9 mouse cellular contexts compared by ENCODE assay signal in genomic region chr11:53635590-53636182, GRCm38 (mm10). TPM values are rescaled to one million over a fixed set of nuclear protein-coding genes. Genes with fewer than 3 reads are reported as not detected.
DNase-seq lines count a peak whose midpoint lies in the region; ATAC-seq and TF ChIP-seq lines count a peak whose summit lies in the region.
"Had no signal": no experiment of that assay in that cellular context is flagged by ENCODE, and none has a peak within 500 bp of the region (broad histone marks: within the 10 kb centered on the region; RNA-seq: fewer than 3 reads in every experiment).

No protein-coding gene starts in this region.

- TF ChIP-seq EP300 in MEL (IDR thresholded peaks at IDR 0.05; ENCODE audit: low read depth in 1 of 2, low read length in 2 of 2), result 0 out of 4 replicates have a peak, but pooled peaks of 1 of the 2 experiments have one; percentile 6

- DNase-seq in heart, postnatal 25 days (ENCODE audit: low spot score), result no peak
- no peak for DNase-seq in MEL (ENCODE audit: low read depth, low spot score)
- no peak for DNase-seq in natural killer cell, adult 2 months (ENCODE audit: low spot score in 2 of 2)
- DNase-seq in gastrocnemius, postnatal 10 days, result no peak
- no peak for DNase-seq in adrenal gland, adult 18-20 months (ENCODE audit: low spot score in 2 of 2)

- TF ChIP-seq POLR2A in MEL (IDR thresholded peaks at IDR 0.05; ENCODE audit: control insufficient read depth in 1 of 2, insufficient read depth in 1 of 2, low read depth in 1 of 2, low read length in 2 of 2, poor library complexity in 1 of 2), result no peak

- no peaks in the 10 kb centered on the region for H3K79me2 ChIP-seq in MEL (ENCODE audit: control insufficient read depth, insufficient read depth, low read length, poor library complexity)

- no peak for TF ChIP-seq RAD21 in MEL (IDR thresholded peaks at IDR 0.05; ENCODE audit: low read depth, low read length)

- TF ChIP-seq CTCF in MEL (IDR thresholded peaks at IDR 0.05 in 2 of 3, conservative IDR thresholded peaks at IDR 0.05 in 1 of 3; ENCODE audit: control insufficient read depth in 1 of 3, insufficient read depth in 1 of 3, low read depth in 2 of 3, low read length in 3 of 3, poor library complexity in 1 of 3, severe bottlenecking in 1 of 3), result no peak

- WGBS in heart, embryonic 12.5 days, result 34% methylated on average over 9 of the region's 9 CpGs
- WGBS in hindbrain, embryonic 12.5 days, result 30% methylated on average over 9 of the region's 9 CpGs
- WGBS in midbrain, embryonic 12.5 days, result 37% methylated on average over 9 of the region's 9 CpGs

- H3K27ac ChIP-seq in heart, embryonic 12.5 days (ENCODE audit: poor library complexity, severe bottlenecking), result no peak overlapping the region
- H3K27ac ChIP-seq in MEL (ENCODE audit: control insufficient read depth, low read depth, low read length), result no peak overlapping the region
- no peak overlapping the region for H3K27ac ChIP-seq in hindbrain, embryonic 12.5 days
- H3K27ac ChIP-seq in midbrain, embryonic 12.5 days (replicated peaks), result no peak overlapping the region

- ATAC-seq in heart, embryonic 12.5 days (ENCODE audit: insufficient number of reproducible peaks, low FRiP score), result no peak
- no peak for ATAC-seq in hindbrain, embryonic 12.5 days (ENCODE audit: low FRiP score)
- no peak for ATAC-seq in midbrain, embryonic 12.5 days (ENCODE audit: low FRiP score, low read depth)

- peaks cover 16% of the 10 kb centered on the region for H3K4me1 ChIP-seq in heart, embryonic 12.5 days (replicated peaks)
- peaks cover 26 to 34% of the 10 kb centered on the region in 2 experiments for H3K4me1 ChIP-seq in MEL (ENCODE audit: control insufficient read depth in 1 of 2, insufficient read depth in 2 of 2, low read length in 2 of 2)
- peaks cover 17% of the 10 kb centered on the region for H3K4me1 ChIP-seq in hindbrain, embryonic 12.5 days
- peaks cover 11% of the 10 kb centered on the region for H3K4me1 ChIP-seq in midbrain, embryonic 12.5 days

- H3K36me3 ChIP-seq in heart, embryonic 12.5 days, result no peaks in the 10 kb centered on the region
- H3K36me3 ChIP-seq in MEL (ENCODE audit: control insufficient read depth in 1 of 2, insufficient read depth in 2 of 2, low read length in 2 of 2), result peaks cover 0 to 25% of the 10 kb centered on the region in 2 experiments; a peak in 2 of 4 replicates
- no peaks in the 10 kb centered on the region for H3K36me3 ChIP-seq in hindbrain, embryonic 12.5 days
- no peaks in the 10 kb centered on the region for H3K36me3 ChIP-seq in midbrain, embryonic 12.5 days

- H3K4me3 ChIP-seq in heart, embryonic 12.5 days, result peak overlapping the region; percentile 47
- peak overlapping the region; percentile 36 to 67 for H3K4me3 ChIP-seq in MEL (ENCODE audit: control insufficient read depth in 1 of 2, insufficient read depth in 1 of 2, low read depth in 2 of 2, low read length in 2 of 2)
- H3K4me3 ChIP-seq in hindbrain, embryonic 12.5 days, result peak overlapping the region; percentile 36
- H3K4me3 ChIP-seq in midbrain, embryonic 12.5 days, result peak overlapping the region; percentile 35

- no peaks in the 10 kb centered on the region for H3K9me3 ChIP-seq in heart, embryonic 12.5 days (replicated peaks)
- H3K9me3 ChIP-seq in MEL (replicated peaks; ENCODE audit: insufficient read depth, low read length), result no peaks in the 10 kb centered on the region
- no peaks in the 10 kb centered on the region for H3K9me3 ChIP-seq in hindbrain, embryonic 12.5 days (replicated peaks)
- H3K9me3 ChIP-seq in midbrain, embryonic 12.5 days, result no peaks in the 10 kb centered on the region

- intact Hi-C loops in heart, postnatal 25 days (cut with DNase I), result no loop called here

- H3K9ac ChIP-seq in heart, embryonic 12.5 days, result peak overlapping the region; percentile 63
- H3K9ac ChIP-seq in MEL (ENCODE audit: control insufficient read depth, low read depth, low read length, poor library complexity, severe bottlenecking), result peak overlapping the region; percentile 39
- no peak overlapping the region for H3K9ac ChIP-seq in hindbrain, embryonic 12.5 days
- H3K9ac ChIP-seq in midbrain, embryonic 12.5 days (replicated peaks), result peak overlapping the region; percentile 34; the same call in 1 of the 2 replicates

- peak overlapping the region; percentile 88 for H3K4me2 ChIP-seq in heart, embryonic 12.5 days
- peak overlapping the region; percentile 71 for H3K4me2 ChIP-seq in hindbrain, embryonic 12.5 days (replicated peaks)
- peak overlapping the region; percentile 62 for H3K4me2 ChIP-seq in midbrain, embryonic 12.5 days (replicated peaks)

- H3K27me3 ChIP-seq in heart, embryonic 12.5 days (replicated peaks), result peaks cover 26% of the 10 kb centered on the region
- no peaks in the 10 kb centered on the region for H3K27me3 ChIP-seq in MEL (ENCODE audit: control insufficient read depth in 1 of 2, insufficient read depth in 2 of 2, low read length in 2 of 2)
- peaks cover 26% of the 10 kb centered on the region for H3K27me3 ChIP-seq in hindbrain, embryonic 12.5 days
- peaks cover 37% of the 10 kb centered on the region for H3K27me3 ChIP-seq in midbrain, embryonic 12.5 days

TF ChIP-seq in MEL, 35 proteins besides CTCF, POLR2A, EP300 and RAD21:
- no peak for TF ChIP-seq MYC (IDR thresholded peaks at IDR 0.05; ENCODE audit: low read depth, low read length)
- no peak for TF ChIP-seq ZC3H11A (IDR thresholded peaks at IDR 0.05; ENCODE audit: low read depth, low read length)
- TF ChIP-seq SIN3A (IDR thresholded peaks at IDR 0.05; ENCODE audit: low read length), result no peak
- no peak for TF ChIP-seq ZKSCAN1 (IDR thresholded peaks at IDR 0.05; ENCODE audit: low read depth, low read length)
- TF ChIP-seq ELF1 (IDR thresholded peaks at IDR 0.05; ENCODE audit: low read depth, low read length), result no peak
- no peak for TF ChIP-seq MXI1 (IDR thresholded peaks at IDR 0.05; ENCODE audit: low read depth, low read length)
- TF ChIP-seq MYB (IDR thresholded peaks at IDR 0.05; ENCODE audit: low read depth, low read length), result no peak
- 0 out of 2 replicates have a peak, but pooled peaks have one; percentile 24 for TF ChIP-seq NELFE (IDR thresholded peaks at IDR 0.05; ENCODE audit: low read depth, low read length)

RNA-seq across cellular contexts. Expression of gene Il13, which starts 1.2 kb away (rescaled TPM):
- not detected in 2 replicates for polyA plus RNA-seq in heart, embryonic 12.5 days (2016; fragmentation: Nextera tagmentation; extraction: Ambion mirVana)
- not detected for total RNA-seq in heart, postnatal 25 days (2021)
- total RNA-seq in MEL (2012; rRNA removed), result not detected in 2 replicates
- polyA plus RNA-seq in MEL (2012; ENCODE audit: insufficient read depth in 1 of 2, insufficient read length in 2 of 2, low read depth in 1 of 2, low replicate concordance in 2 of 2, missing spikeins in 1 of 2), result not detected
- not detected in 2 replicates for polyA plus RNA-seq in hindbrain, embryonic 12.5 days (2016; fragmentation: Nextera tagmentation; extraction: Ambion mirVana)
- not detected in 2 replicates for polyA plus RNA-seq in midbrain, embryonic 12.5 days (2016; fragmentation: Nextera tagmentation; extraction: Ambion mirVana)
- not detected for total RNA-seq in gastrocnemius, postnatal 10 days (2021)
- not detected for total RNA-seq in adrenal gland, adult 18-20 months (2021)
- total RNA-seq: layer of hippocampus, adult 8-10 months had no signal

RNA-seq across cellular contexts. Expression of gene Il4, which starts 17.2 kb away (rescaled TPM):
- 0.83 TPM in 1 of 2 replicates, not detected in the other for polyA plus RNA-seq in heart, embryonic 12.5 days (2016; fragmentation: Nextera tagmentation; extraction: Ambion mirVana)
- total RNA-seq in heart, postnatal 25 days (2021), result not detected
- total RNA-seq in MEL (2012; rRNA removed), result 9.4 and 10.4 TPM in 2 replicates
- 1 to 10 TPM in 1 of 2 experiments, not detected in 1; 4.3 TPM for polyA plus RNA-seq in MEL (2012; ENCODE audit: insufficient read depth in 1 of 2, insufficient read length in 2 of 2, low read depth in 1 of 2, low replicate concordance in 2 of 2, missing spikeins in 1 of 2)
- polyA plus RNA-seq in hindbrain, embryonic 12.5 days (2016; fragmentation: Nextera tagmentation; extraction: Ambion mirVana), result 1.8 and 2.3 TPM in 2 replicates
- polyA plus RNA-seq in midbrain, embryonic 12.5 days (2016; fragmentation: Nextera tagmentation; extraction: Ambion mirVana), result 2.2 and 3.2 TPM in 2 replicates
- total RNA-seq in gastrocnemius, postnatal 10 days (2021), result not detected
- total RNA-seq in adrenal gland, adult 18-20 months (2021), result not detected
- total RNA-seq: layer of hippocampus, adult 8-10 months had no signal
